Mouse (Mus musculus): ENCODE measurements at regions not wholly inside any gene's neighbourhood (a gene's known extent, or its start where the extent isn't known, plus 50 kb on each side); places are given as distances from the start of the nearest gene placed in this dataset.

GRCm38 (mm10) chr13:101954521-101954920 lies 186.5 kb upstream of the Pik3r1 start:
- DNase-seq, result no peak

GRCm38 (mm10) chr13:101955806-101956418 lies 187.9 kb upstream of the Pik3r1 start:
- DNase-seq, result no peak

DNA sequence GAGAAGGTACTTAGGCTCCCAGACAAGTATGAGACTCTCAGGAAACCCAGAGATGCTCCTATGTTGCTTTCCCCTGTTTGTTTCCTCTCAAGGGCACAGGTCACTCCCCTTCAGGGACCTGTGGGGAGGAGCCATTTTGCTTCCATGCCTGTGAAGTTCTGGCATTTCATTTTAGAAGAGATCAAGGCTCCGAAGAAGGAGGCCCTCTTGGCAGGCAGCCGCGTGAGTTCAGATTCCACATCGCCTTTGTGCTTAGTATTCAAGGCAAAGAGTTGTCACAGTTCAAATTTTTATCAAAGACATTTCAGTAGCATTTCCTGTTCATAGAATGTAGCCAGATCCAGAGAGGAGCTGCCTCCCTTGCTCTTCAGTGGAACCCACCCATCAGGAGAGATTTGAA lies 189.8 kb upstream of the Pik3r1 start:
- peak; percentile 13 for DNase-seq

DNA sequence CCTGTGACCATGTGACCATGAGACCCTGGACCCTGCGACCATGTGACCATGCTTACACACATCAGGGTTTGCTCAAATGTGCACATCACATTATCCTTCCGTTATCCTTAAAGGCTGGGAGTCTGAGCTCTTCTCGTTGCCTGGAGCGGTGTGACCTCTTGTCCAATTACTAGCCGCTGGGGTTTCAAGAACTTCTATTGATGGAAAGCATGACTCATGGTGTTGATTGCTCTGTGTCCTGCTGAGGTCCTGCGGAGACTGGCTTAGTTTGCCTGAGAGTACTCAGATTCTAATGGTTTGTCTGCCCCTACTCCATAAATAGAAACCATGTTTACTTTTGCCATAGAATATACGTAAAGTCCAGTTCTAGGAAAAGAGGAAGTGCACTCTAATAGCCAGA lies 197.5 kb upstream of the Pik3r1 start:
- no peak for DNase-seq

- DNase-seq, result no peak
Observed at GRCm38 (mm10) chr13:101966799-101967397, 198.9 kb upstream of the Pik3r1 start.

- DNase-seq, result no peak
Observed at GRCm38 (mm10) chr13:101967466-101967865, 199.4 kb upstream of the Pik3r1 start.

GRCm38 (mm10) chr13:101976766-101977165 lies 208.7 kb upstream of the Pik3r1 start:
- no peak for DNase-seq

- no peak for DNase-seq
Observed at GRCm38 (mm10) chr13:101980171-101980835, 212.3 kb upstream of the Pik3r1 start.

GRCm38 (mm10) chr13:101988637-101989413 lies 220.8 kb upstream of the Pik3r1 start:
- DNase-seq, result no peak

GRCm38 (mm10) chr13:101991729-101992128 lies 223.7 kb upstream of the Pik3r1 start:
- no peak for DNase-seq

DNA sequence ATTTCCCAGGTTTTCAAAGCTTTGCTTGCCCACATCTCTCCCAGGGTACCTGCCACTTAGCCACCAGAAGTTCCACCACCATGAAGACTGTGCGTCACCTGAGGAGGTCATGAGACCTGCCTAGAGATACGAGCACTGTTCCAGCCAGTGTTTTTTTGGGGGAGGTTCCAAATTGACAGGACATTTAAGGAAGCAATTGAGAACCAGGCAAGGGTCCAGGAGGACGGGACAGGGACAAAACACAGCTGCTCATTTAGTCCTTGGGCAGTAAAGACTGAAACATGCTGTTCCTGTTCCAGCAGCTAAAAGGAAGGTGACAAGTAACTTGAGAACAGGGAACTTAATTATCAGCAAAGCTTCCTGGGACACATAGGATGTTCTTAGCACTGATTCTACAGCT lies 226.8 kb upstream of the Pik3r1 start:
- DNase-seq, result no peak

DNA sequence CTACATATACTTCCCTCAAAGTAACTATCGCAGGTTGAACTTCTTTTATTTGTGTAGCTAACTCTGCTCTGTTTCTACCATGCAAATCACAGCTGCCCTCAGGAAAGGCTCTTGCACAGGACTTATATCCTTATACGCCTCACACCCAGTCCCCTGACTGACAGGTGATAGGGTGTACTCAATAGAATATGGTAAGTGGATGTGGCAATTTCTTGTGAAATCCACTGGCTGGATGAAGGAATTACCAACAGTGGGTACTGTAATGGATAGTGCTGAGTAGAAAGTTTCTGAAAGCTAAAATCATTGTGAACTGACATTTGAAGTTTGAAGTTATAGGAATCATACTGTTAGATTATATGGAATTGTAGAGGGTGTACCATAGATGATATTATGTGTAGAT lies 227.5 kb upstream of the Pik3r1 start:
- no peak for DNase-seq

- no peak for DNase-seq
Observed at GRCm38 (mm10) chr13:101996144-101996543, 228.1 kb upstream of the Pik3r1 start.

- DNase-seq, result no peak
Observed at GRCm38 (mm10) chr13:101997415-101997814, 229.4 kb upstream of the Pik3r1 start.

DNA sequence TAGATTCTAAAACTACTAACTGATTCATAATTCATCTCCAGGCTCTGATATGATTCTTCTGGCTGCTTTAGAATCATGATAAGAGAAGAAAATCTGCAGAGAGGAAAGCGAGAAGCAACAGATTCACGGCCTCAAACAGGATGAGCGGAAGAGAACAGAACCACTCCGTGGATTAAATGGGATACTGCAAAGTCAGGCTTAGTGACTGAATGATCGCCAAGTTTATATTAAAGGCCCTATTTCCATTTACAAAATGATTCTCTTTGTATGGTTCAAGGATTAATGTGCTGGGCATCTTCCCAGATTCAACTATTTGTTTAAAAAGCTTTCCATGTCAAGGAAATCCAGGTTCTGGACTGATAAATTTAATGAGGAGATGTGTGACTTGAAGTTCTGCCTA lies 238.5 kb upstream of the Pik3r1 start:
- no peak for DNase-seq

GRCm38 (mm10) chr13:102011965-102012364 lies 243.9 kb upstream of the Pik3r1 start:
- DNase-seq, result no peak

- DNase-seq, result no peak
Observed at GRCm38 (mm10) chr13:102014514-102014913, 246.5 kb upstream of the Pik3r1 start.

DNA sequence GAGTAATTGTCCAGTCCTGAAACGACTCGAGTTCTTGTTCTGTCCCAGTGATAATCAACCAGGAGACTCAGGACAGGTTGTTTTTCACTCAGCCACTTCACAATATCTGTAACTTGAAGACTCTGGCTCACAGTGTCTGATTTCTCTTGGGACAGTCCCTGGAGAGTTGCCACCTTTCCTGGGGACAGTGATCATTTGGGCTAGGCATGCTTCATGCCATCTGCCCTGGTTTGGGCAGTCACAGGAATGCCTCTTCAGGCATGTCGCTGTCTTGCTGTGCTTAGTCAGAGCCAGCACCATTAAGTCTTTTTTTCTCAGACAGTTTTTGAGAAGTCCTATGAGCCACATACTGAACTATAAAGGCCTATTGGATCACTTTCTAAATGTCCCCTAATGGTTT lies 246.9 kb upstream of the Pik3r1 start:
- no peak for DNase-seq

GRCm38 (mm10) chr13:102016518-102016917 lies 248.5 kb upstream of the Pik3r1 start:
- no peak for DNase-seq

DNA sequence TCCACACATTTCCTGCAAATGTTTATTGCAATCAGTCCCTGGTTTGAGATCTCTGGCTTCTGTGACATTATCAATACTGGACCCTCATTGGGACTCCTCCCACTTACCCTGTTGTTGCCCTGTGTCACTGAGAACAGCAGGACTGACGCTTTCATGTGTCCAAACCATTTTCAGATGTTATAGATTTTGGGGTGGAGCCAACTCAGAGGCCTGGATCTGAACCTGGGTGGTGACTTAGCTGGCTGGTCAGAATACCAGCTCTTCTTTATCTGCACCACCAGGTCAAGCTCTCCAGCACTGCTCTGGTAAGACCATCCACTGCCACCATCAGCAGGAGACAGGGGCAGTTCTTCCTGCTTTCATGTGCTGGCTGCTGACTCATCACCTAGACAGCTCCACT lies 254.3 kb upstream of the Pik3r1 start:
- DNase-seq, result no peak

DNA sequence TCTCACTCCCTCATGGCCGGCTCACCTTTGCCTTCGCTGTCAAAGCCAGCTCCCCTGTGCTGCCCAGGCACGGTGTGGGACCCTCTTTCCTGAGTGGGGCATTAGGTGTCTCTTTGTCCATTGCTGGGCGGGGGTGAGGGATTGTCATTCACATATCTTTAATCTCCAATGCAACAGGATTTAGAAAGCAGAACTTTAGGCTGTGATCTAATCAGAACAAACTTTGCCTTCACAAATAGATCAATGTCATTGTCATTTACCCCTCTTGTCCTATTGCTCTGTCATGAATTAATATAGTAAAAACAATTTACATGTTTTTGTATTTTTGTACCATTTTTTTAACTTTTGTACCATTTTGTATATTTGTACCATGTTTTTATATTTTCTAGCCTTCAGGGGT lies 254.7 kb upstream of the Pik3r1 start:
- no peak for DNase-seq

DNA sequence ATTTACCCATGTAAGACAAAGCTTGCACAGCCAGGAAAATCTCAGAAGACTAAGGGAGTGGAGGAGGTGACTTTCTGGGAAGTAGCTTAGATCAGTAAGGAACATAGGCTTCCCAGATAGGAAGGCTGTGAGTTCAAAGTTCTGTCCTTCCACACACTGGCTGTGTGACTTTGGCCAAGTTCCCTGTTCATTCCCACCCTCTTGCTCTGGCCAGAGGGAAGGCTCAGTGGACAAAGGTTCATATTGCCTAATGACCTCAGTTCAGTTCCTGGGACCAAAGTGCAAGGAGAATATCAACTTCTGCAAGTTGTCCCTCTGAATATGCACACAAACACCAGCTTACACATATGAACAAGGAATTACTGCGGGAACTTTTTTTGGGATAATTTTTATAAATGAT lies 255.6 kb upstream of the Pik3r1 start:
- no peak for DNase-seq

- DNase-seq, result no peak
Observed at GRCm38 (mm10) chr13:102025138-102025537, 257.1 kb upstream of the Pik3r1 start.

All from adrenal gland, adult 8-10 months (tissue).